Mouse (Mus musculus) neural tube, embryonic 12.5 days (tissue): Measurements from ENCODE around the gene Hoxa10. TPM values are rescaled to one million over a fixed set of nuclear protein-coding genes. Genes with fewer than 3 reads are reported as not detected.

ENCODE experiments used
- ATAC-seq: fragments of 200-750 bp; cut with Nextera tagmentation; 2 replicates; pipeline ENCODE4 v1.8.0; 2017; ENCODE audit warnings: low read depth, mild to moderate bottlenecking, moderate TSS enrichment, moderate library complexity; ENCODE audit not compliant: low FRiP score
- H3K27ac ChIP-seq: fragments of 300-500 bp; sonication (generic); 2 replicates; pipeline ENCODE4 v1.5.1; 2016
- H3K27me3 ChIP-seq: fragments of 300-500 bp; sonication (generic); replicated peaks from 2 replicates; pipeline ENCODE4 v1.6.1; 2016; ENCODE audit warnings: mild to moderate bottlenecking
- H3K36me3 ChIP-seq: fragments of 300-500 bp; sonication (generic); 2 replicates; pipeline ENCODE4 v1.6.1; 2016; ENCODE audit warnings: mild to moderate bottlenecking
- H3K4me1 ChIP-seq: fragments of 300-500 bp; sonication (generic); 2 replicates; pipeline ENCODE4 v1.6.1; 2016
- H3K4me2 ChIP-seq: fragments of 300-500 bp; sonication (generic); replicated peaks from 2 replicates; pipeline ENCODE4 v1.6.1; 2016; ENCODE audit warnings: mild to moderate bottlenecking
- H3K4me3 ChIP-seq: fragments of 300-500 bp; sonication (generic); 2 replicates; pipeline ENCODE4 v1.5.1; 2016
- H3K9ac ChIP-seq: fragments of 300-500 bp; sonication (generic); 2 replicates; pipeline ENCODE4 v1.6.1; 2016; ENCODE audit warnings: mild to moderate bottlenecking
- H3K9me3 ChIP-seq: fragments of 300-500 bp; sonication (generic); 2 replicates; pipeline ENCODE4 v1.6.1; 2016; ENCODE audit warnings: mild to moderate bottlenecking
- WGBS: fragments of 180-500 bp; shearing (Covaris S2); methylation state at CpG from one replicate; pipeline ENCODE4 v1.1.7; 2016; 5-methylcytosine and 5-hydroxymethylcytosine counted together
- polyA plus RNA-seq: library from polyadenylated mRNA; unstranded; fragments of >200 nt; fragmentation: Nextera tagmentation; extraction: Ambion mirVana; gene quantifications from 2 replicates; pipeline ENCODE4 v1.2.1, GENCODE M21; 2016

Hoxa10 gene
- polyA plus RNA-seq, 1 experiment from 2014 or later, result 108 TPM

DNA sequence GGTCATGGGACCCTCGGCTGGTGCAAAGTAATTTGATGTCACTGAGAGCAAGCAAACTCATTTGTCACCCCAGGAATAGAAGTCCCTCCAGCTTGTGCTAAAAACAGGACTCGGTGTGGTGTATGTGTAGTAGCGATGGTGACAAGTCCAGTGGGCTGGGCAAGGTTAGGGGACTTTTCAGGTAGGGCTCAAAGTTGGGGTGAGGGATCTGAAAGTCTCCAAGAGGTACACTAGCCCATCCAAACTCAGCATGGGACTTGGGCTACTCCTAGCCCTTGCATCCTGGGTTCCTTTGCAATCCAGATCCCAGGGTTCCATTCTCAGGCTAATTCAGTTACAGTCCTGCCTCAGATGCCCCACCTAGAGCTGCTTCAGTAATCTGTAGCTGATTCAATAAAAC is 28.1 kb upstream of the Hoxa10 start:
- no peak for ATAC-seq
- Histone ChIP-seq H3K36me3 (no peaks in the 10 kb centered on the region), H3K27me3 (peaks cover 95% of the 10 kb centered on the region), H3K9me3 (no peaks in the 10 kb centered on the region), H3K27ac (no peak overlapping the region), H3K9ac (no peak overlapping the region), H3K4me1 (no peaks in the 10 kb centered on the region), H3K4me3 (no peak overlapping the region), H3K4me2 (no peak overlapping the region)
- WGBS, result 0% methylated on average over 3 of the region's 3 CpGs

DNA sequence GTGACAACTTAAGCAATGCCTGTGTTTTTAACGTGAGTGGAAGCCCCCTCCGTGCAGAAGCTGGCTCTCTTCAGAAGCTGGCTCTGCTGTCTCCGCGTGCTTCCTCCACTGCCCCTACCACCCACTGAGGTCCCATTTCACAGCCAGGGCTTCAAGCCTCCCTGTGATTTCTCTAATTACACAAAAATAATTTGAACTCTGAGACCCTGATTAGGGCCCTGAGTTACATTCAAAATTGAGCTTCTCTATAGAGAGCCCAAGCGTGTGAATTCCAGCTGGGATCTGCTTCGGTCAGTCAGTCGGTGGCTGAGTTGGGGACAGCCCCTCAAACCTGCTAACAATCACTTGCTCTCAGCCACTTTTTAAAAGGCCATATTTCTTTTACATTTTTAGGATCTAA is 27.7 kb upstream of the Hoxa10 start:
- Histone ChIP-seq H3K4me3 (no peak overlapping the region), H3K4me1 (no peaks in the 10 kb centered on the region), H3K27me3 (peaks cover 95% of the 10 kb centered on the region), H3K9me3 (no peaks in the 10 kb centered on the region), H3K4me2 (no peak overlapping the region), H3K36me3 (no peaks in the 10 kb centered on the region), H3K27ac (no peak overlapping the region), H3K9ac (no peak overlapping the region)
- WGBS, result under 1% methylated on average over 7 of the region's 7 CpGs
- ATAC-seq, result no peak

DNA sequence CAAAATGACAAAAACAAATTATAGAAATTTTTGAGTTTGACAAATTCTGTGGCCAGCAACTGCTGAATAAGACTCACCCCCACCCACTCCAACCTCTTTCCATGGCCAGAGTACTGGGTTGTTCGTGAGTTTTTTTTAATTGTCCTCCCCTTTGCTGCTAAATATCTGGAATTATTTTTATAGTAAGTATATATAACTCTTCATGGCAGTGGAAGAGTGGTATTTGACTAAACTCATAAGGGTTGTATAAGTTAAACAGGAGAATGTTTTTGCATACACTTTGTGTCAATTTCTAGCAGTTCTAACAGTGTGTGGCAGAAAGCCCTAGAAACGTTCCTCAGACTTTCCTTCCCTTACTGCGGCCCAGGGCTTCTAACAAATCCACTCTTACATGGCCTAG is 27.0 kb upstream of the Hoxa10 start:
- Histone ChIP-seq H3K9me3 (no peaks in the 10 kb centered on the region), H3K27ac (no peak overlapping the region), H3K36me3 (no peaks in the 10 kb centered on the region), H3K9ac (no peak overlapping the region), H3K4me1 (no peaks in the 10 kb centered on the region), H3K4me2 (no peak overlapping the region), H3K27me3 (peaks cover 95% of the 10 kb centered on the region), H3K4me3 (no peak overlapping the region)
- ATAC-seq, result no peak
- WGBS, result 3% methylated on average over 3 of the region's 3 CpGs

DNA sequence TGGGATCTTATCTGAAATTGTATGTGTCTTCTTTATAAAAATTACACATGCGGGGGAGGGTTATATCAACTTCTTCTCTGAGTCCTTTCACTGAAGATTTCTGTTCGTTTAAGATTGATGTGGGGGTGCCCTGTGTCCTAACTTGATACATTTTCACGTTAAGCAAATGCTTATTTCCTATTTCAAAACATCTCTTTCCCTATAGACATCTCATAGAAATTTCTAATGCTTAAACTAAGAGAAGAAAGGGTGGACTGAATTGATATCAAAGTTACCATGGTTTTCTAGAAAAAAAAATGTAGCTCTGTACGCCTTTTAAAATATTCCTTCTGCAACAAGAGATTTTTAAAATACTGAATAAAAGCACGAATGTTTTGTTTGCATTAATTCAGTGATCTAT is 26.6 kb upstream of the Hoxa10 start:
- 16% methylated on average over 5 of the region's 5 CpGs for WGBS
- no peak overlapping the region for H3K4me3 ChIP-seq

DNA sequence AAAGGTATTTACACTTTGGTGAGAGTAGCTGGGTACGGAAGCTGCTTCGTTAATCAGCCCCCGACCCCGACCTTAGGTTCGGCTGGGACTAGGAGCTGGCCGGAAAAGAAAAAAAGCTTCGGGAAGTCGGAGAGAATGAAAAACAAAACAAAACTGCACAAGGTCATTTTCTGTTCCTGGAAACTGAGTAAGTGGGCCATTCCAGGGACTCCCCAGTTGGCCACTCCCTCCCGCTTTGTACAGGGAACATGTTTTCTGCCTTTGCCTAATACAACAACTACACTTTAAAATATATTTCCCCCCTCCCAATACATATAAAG is 26.0 kb upstream of the Hoxa10 start:
- Histone ChIP-seq H3K4me3 (no peak overlapping the region), H3K27ac (no peak overlapping the region), H3K9me3 (no peaks in the 10 kb centered on the region), H3K27me3 (peaks cover 96% of the 10 kb centered on the region), H3K36me3 (no peaks in the 10 kb centered on the region), H3K9ac (no peak overlapping the region), H3K4me1 (no peaks in the 10 kb centered on the region), H3K4me2 (no peak overlapping the region)
- ATAC-seq, result no peak
- under 1% methylated on average over 9 of the region's 9 CpGs for WGBS

More for the DNA sequence above, 26.6 kb upstream of the Hoxa10 start:
- Histone ChIP-seq H3K27me3 (peaks cover 95% of the 10 kb centered on the region), H3K36me3 (no peaks in the 10 kb centered on the region), H3K9ac (no peak overlapping the region), H3K27ac (no peak overlapping the region), H3K4me2 (no peak overlapping the region), H3K9me3 (no peaks in the 10 kb centered on the region), H3K4me1 (no peaks in the 10 kb centered on the region)
- ATAC-seq, result no peak

DNA sequence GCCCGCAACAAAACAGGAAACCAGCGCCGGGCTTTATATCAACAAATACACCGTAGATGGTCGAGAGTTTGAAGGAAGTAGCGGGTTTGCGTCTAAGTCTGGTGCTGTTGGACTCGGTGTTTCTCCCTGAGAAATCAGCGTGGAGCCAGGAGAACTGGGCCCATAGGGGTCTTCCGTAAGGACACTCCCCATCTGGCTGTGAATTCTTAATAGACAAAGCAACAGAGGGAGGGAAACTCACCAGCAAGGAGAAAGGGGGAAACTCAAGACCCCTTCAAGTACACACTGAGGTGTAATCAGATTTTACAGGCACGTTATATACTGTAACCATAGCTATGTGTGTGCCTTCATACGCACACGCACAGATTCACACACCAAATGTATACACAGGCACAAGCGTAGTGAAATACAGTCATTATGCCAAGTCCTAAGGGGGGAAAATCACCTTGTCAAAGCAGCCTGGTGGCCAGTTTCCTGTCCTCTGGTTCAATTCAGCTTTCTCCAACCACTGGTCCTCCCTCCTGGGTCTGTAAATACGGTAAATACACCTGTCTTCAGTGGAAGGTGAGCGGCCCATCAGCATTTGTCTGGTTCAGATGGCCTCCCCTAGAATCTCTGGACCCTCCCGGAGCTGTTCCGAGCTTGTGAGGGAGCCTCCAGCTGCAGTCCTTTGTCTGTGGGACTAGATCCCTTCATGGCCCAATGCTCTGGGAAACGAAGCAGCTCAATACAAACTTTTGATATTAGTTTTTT is 25.4 kb upstream of the Hoxa10 start:
- Histone ChIP-seq H3K4me2 (no peak overlapping the region), H3K9ac (no peak overlapping the region), H3K36me3 (no peaks in the 10 kb centered on the region), H3K9me3 (no peaks in the 10 kb centered on the region), H3K4me1 (peaks cover 2% of the 10 kb centered on the region; the same call in 1 of the 2 replicates), H3K27me3 (peaks cover 95% of the 10 kb centered on the region), H3K4me3 (no peak overlapping the region), H3K27ac (no peak overlapping the region)
- ATAC-seq, result no peak
- under 1% methylated on average over 19 of the region's 19 CpGs for WGBS

GRCm38 (mm10) chr6:52265306-52265912 is 24.8 kb upstream of the Hoxa10 start:
- under 1% methylated on average over 18 of the region's 18 CpGs for WGBS
- no peak overlapping the region for H3K27ac ChIP-seq
- ATAC-seq, result no peak
- no peak overlapping the region for H3K4me2 ChIP-seq
- no peak overlapping the region for H3K4me3 ChIP-seq
- no peaks in the 10 kb centered on the region for H3K36me3 ChIP-seq
- peaks cover 94% of the 10 kb centered on the region for H3K27me3 ChIP-seq
- no peaks in the 10 kb centered on the region for H3K9me3 ChIP-seq
- peaks cover 9% of the 10 kb centered on the region for H3K4me1 ChIP-seq
- H3K9ac ChIP-seq, result no peak overlapping the region

DNA sequence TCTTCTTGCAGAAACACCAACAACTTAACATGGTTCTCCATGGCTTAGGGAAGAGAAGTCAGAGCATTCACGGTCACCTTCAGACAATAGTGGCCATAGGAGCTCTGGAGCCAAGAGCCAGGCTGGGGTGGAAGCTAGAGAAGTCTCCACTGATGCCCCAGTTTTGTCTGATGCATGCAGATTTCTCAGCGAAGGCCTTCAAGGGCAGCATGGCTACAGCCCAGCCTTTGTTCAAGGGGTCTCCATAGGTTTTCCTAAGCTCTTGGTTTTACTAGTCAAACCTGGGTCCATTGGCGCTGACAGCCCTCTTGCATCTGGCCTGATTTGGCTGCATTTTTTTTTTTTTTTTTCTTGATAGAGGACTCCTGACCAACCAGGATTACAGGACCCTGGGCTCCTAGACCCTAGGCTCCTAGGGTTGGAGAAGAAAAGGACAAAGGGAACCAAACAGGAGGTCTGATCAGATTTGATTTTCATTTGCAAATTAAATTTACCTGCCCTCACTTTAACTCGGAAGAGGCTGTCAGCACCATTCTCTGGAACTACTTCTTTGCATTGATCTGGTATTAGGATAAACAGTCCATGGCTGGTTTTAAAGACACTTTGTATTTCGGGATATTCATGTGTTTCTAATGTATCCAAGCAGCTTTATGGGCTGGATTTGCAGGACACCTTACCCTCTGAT is 23.6 kb upstream of the Hoxa10 start:
- ATAC-seq, result no peak
- H3K27me3 ChIP-seq, result peaks cover 92% of the 10 kb centered on the region

GRCm38 (mm10) chr6:52263321-52263585 is 22.6 kb upstream of the Hoxa10 start:
- no peak for ATAC-seq
- 2% methylated on average over 6 of the region's 6 CpGs for WGBS
- H3K9me3 ChIP-seq, result no peaks in the 10 kb centered on the region

More for the DNA sequence above, 23.6 kb upstream of the Hoxa10 start:
- Histone ChIP-seq H3K36me3 (no peaks in the 10 kb centered on the region), H3K4me1 (peaks cover 16% of the 10 kb centered on the region), H3K27ac (no peak overlapping the region), H3K4me2 (no peak overlapping the region), H3K4me3 (no peak overlapping the region), H3K9ac (no peak overlapping the region), H3K9me3 (no peaks in the 10 kb centered on the region)
- 2% methylated on average over 5 of the region's 5 CpGs for WGBS

GRCm38 (mm10) chr6:52262463-52263320 is 22.0 kb upstream of the Hoxa10 start:
- H3K4me1 ChIP-seq, result peaks cover 16% of the 10 kb centered on the region
- no peaks in the 10 kb centered on the region for H3K9me3 ChIP-seq
- ATAC-seq, result no peak
- no peaks in the 10 kb centered on the region for H3K36me3 ChIP-seq
- H3K9ac ChIP-seq, result no peak overlapping the region
- under 1% methylated on average over 24 of the region's 24 CpGs for WGBS
- no peak overlapping the region for H3K4me2 ChIP-seq
- no peak overlapping the region for H3K27ac ChIP-seq
- H3K4me3 ChIP-seq, result no peak overlapping the region
- peaks cover 89% of the 10 kb centered on the region for H3K27me3 ChIP-seq

More at GRCm38 (mm10) chr6:52263321-52263585, 22.6 kb upstream of the Hoxa10 start:
- no peaks in the 10 kb centered on the region for H3K36me3 ChIP-seq
- peaks cover 92% of the 10 kb centered on the region for H3K27me3 ChIP-seq
- no peak overlapping the region for H3K4me2 ChIP-seq
- H3K4me3 ChIP-seq, result no peak overlapping the region
- no peak overlapping the region for H3K27ac ChIP-seq
- H3K9ac ChIP-seq, result no peak overlapping the region
- peaks cover 16% of the 10 kb centered on the region for H3K4me1 ChIP-seq

DNA sequence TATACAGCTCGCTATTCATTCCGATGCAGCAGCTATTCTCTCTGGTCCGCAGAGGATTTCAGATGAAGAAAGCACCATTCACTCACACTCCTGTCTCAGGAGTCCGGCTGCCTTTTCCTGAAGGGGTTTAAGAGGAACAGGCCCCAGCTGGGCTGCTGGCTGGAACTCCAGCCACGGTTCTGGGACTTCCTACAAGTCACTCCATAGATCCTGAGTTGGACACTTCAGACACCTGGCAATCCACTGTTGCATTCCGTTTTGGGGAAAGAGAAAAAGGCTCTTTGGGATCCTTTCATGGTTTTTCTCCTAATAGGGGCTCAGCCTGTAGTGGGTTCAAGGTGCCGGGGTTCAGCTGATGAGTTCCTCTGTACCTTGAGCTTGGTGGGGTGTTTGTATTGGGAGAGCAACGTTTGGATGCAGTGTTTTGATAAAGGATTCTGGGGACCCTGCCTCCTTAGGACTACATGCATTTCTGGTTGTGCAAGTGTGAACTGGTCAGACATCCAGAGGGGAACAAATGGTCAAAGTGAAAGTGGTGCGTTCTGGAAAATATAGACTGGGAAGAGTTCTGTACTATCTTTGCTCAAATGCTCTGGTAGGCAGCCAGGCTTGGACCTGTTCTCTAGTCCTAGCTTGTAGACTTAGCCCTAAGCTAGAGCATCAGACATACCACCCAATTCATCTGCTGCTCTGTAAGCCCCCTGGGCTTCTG is 21.3 kb upstream of the Hoxa10 start:
- Histone ChIP-seq H3K27ac (no peak overlapping the region), H3K4me2 (no peak overlapping the region), H3K4me3 (no peak overlapping the region), H3K27me3 (peaks cover 90% of the 10 kb centered on the region), H3K9ac (no peak overlapping the region), H3K4me1 (peaks cover 16% of the 10 kb centered on the region), H3K9me3 (no peaks in the 10 kb centered on the region), H3K36me3 (no peaks in the 10 kb centered on the region)
- ATAC-seq, result no peak
- 4% methylated on average over 9 of the region's 9 CpGs for WGBS
